Mouse (Mus musculus) stomach, embryonic 15.5 days (tissue): ENCODE data around the gene Cdh12. TPM values are rescaled to one million over a fixed set of nuclear protein-coding genes. Genes with fewer than 3 reads are reported as not detected.
"Not testable (repeated sequence)": the region's sequence is repeated elsewhere in the genome, so short reads cannot be mapped to it uniquely, and the experiment has no call there.

Experiments
- ATAC-seq: fragments of 200-750 bp; cut with Nextera tagmentation; 2 replicates; pipeline ENCODE4 v1.8.0; 2017; ENCODE audit warnings: low read depth, moderate number of reproducible peaks, moderate TSS enrichment; ENCODE audit not compliant: insufficient read depth, low FRiP score
- H3K27ac ChIP-seq: fragments of 300-500 bp; sonication (generic); 2 replicates; pipeline ENCODE4 v1.5.1; 2015; ENCODE audit warnings: mild to moderate bottlenecking, inconsistent platforms
- H3K27me3 ChIP-seq: fragments of 300-500 bp; sonication (generic); replicated peaks from 2 replicates; pipeline ENCODE4 v1.6.1; 2015; ENCODE audit warnings: inconsistent platforms
- H3K36me3 ChIP-seq: fragments of 300-500 bp; sonication (generic); 2 replicates; pipeline ENCODE4 v1.6.1; 2015; ENCODE audit warnings: inconsistent platforms
- H3K4me1 ChIP-seq: fragments of 300-500 bp; sonication (generic); 2 replicates; pipeline ENCODE4 v1.6.1; 2015; ENCODE audit warnings: inconsistent platforms
- H3K4me2 ChIP-seq: fragments of 300-500 bp; sonication (generic); 2 replicates; pipeline ENCODE4 v1.6.1; 2015; ENCODE audit warnings: mild to moderate bottlenecking, inconsistent platforms
- H3K4me3 ChIP-seq: fragments of 300-500 bp; sonication (generic); replicated peaks from 2 replicates; pipeline ENCODE4 v1.5.1; 2015; ENCODE audit warnings: inconsistent platforms
- H3K9ac ChIP-seq: fragments of 300-500 bp; sonication (generic); 2 replicates; pipeline ENCODE4 v1.6.1; 2015; ENCODE audit warnings: inconsistent platforms
- H3K9me3 ChIP-seq: fragments of 300-500 bp; sonication (generic); 2 replicates; pipeline ENCODE4 v1.6.1; 2016; ENCODE audit warnings: inconsistent platforms
- WGBS: fragments of 180-500 bp; shearing (Covaris S2); methylation state at CpG from one replicate; pipeline ENCODE4 v1.1.7; 2015; 5-methylcytosine and 5-hydroxymethylcytosine counted together
- polyA plus RNA-seq: library from polyadenylated mRNA; unstranded; fragments of >200 nt; fragmentation: Nextera tagmentation; extraction: Ambion mirVana; gene quantifications from 2 replicates; pipeline ENCODE4 v1.2.1, GENCODE M21; 2015

Cdh12 gene
- polyA plus RNA-seq, 1 experiment from 2014 or later, result 0.50 TPM

- H3K9ac ChIP-seq, H3K9me3 ChIP-seq, H3K4me3 ChIP-seq, H3K27ac ChIP-seq, H3K36me3 ChIP-seq, ATAC-seq, H3K4me1 ChIP-seq, H3K4me2 ChIP-seq, H3K27me3 ChIP-seq: not testable (repeated sequence)
- WGBS, result 79% methylated on average over 3 of the region's 3 CpGs
These were observed 156.7 kb downstream of the Cdh12 start for GRCm38 (mm10) chr15:20605751-20606150.

DNA sequence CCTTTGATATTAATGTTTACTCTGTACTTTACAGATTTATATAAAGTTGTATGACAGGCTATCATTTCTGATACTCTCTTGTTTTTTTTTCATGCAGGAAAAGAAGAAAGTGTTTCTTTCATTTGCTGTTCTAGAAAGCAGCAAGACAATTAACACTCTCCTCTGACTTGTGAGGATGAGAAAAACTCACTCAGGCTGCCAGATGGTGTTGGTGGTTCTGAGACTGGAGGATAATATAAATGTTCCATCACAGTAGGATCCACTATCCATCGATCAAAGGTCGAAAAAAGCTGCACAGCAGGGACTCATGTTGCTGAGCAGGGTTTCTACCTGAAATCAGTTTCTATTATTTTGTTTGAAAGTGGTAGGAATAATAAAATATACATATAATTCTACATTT, 185.5 kb downstream of the Cdh12 start:
- no peak for ATAC-seq
- Histone ChIP-seq H3K27ac (no peak overlapping the region), H3K9me3 (no peaks in the 10 kb centered on the region), H3K36me3 (no peaks in the 10 kb centered on the region), H3K9ac (no peak overlapping the region), H3K4me1 (no peaks in the 10 kb centered on the region), H3K27me3 (no peaks in the 10 kb centered on the region), H3K4me2 (no peak overlapping the region), H3K4me3 (no peak overlapping the region)
- WGBS, result 56% methylated on average over 2 of the region's 2 CpGs

GRCm38 (mm10) chr15:20639155-20639554, 190.1 kb downstream of the Cdh12 start:
- H3K9ac ChIP-seq, result no peak overlapping the region
- H3K27me3 ChIP-seq, result no peaks in the 10 kb centered on the region
- no peak overlapping the region for H3K27ac ChIP-seq
- WGBS, result 71% methylated on average over 2 of the region's 2 CpGs
- H3K4me3 ChIP-seq, result no peak overlapping the region
- no peaks in the 10 kb centered on the region for H3K4me1 ChIP-seq
- H3K9me3 ChIP-seq, result no peaks in the 10 kb centered on the region
- no peak overlapping the region for H3K4me2 ChIP-seq
- ATAC-seq, result no peak
- no peaks in the 10 kb centered on the region for H3K36me3 ChIP-seq

DNA sequence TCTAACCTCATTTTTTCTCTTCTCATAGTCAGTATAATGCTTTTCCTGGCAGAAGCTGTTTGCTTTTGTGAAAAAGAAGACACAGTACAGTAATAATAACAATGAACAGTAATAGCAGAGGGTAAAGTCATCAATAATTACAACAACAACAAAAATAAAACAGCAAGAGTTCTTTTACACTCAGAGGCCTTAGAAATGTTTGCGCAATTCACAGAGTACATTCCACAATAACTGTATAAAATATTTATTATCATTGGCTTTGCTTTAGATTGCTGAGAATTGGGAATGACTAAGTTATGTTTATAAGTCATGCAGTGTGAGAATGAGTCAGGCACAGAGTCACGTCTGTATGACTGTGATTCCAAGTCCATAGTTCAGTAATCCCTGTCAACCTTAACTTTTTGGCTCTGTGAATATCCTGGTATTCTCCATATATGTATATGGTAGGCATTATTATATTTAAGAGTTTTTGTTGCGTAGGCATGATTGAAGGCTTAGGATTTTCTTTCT, 193.9 kb downstream of the Cdh12 start:
- no peaks in the 10 kb centered on the region for H3K4me1 ChIP-seq
- WGBS, result 75% methylated on average over 3 of the region's 3 CpGs
- no peak overlapping the region for H3K4me2 ChIP-seq
- ATAC-seq, result no peak
- H3K27ac ChIP-seq, result no peak overlapping the region
- no peaks in the 10 kb centered on the region for H3K27me3 ChIP-seq
- H3K4me3 ChIP-seq, result no peak overlapping the region
- H3K36me3 ChIP-seq, result no peaks in the 10 kb centered on the region
- no peaks in the 10 kb centered on the region for H3K9me3 ChIP-seq
- no peak overlapping the region for H3K9ac ChIP-seq

GRCm38 (mm10) chr15:20660221-20660620, 211.2 kb downstream of the Cdh12 start:
- Histone ChIP-seq H3K36me3 (no peaks in the 10 kb centered on the region), H3K27me3 (no peaks in the 10 kb centered on the region), H3K9ac (no peak overlapping the region), H3K4me3 (no peak overlapping the region), H3K4me1 (no peaks in the 10 kb centered on the region), H3K9me3 (no peaks in the 10 kb centered on the region), H3K27ac (no peak overlapping the region), H3K4me2 (no peak overlapping the region)
- 76% methylated on average over 2 of the region's 2 CpGs for WGBS
- ATAC-seq, result no peak

DNA sequence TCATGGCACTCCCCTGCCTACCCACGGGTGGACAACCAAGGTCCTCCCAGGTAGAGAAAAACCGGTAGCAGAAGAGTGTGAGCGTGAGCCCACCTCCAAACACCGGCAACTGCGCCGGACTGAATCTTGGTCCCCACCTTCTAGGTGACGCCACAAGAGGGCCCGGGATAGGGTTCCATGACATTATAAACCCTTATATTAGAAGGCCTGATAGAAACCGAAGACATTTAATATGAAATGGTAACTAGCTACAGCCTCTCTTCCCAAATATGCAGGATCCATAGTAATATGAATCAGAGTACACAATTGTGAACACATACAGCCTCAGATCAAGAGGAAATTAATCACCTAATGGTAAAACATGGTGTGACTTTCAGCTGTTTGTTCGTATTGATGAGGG, 217.6 kb downstream of the Cdh12 start, which contains the start of gene Acot10:
Acot10 (minus strand) TSS at position 101 of the 400 bp plus-strand sequence.
- Histone ChIP-seq H3K4me3 (no peak within 1 kb of the TSS), H3K9ac (no peak within 1 kb of the TSS), H3K27me3 (no peaks in the 10 kb centered on the region), H3K4me1 (no peaks in the 10 kb centered on the region), H3K36me3 (no peaks in the 10 kb centered on the region), H3K4me2 (no peak within 1 kb of the TSS), H3K27ac (no peak within 1 kb of the TSS), H3K9me3 (no peaks in the 10 kb centered on the region)
- WGBS, result 91% methylated on average over 10 of the region's 10 CpGs
- ATAC-seq, result no peak

- no peaks in the 10 kb centered on the region for H3K27me3 ChIP-seq
- H3K4me3 ChIP-seq, result no peak overlapping the region
- H3K9me3 ChIP-seq, result no peaks in the 10 kb centered on the region
- H3K27ac ChIP-seq, result no peak overlapping the region
- ATAC-seq, result no peak
- H3K4me1 ChIP-seq, result no peaks in the 10 kb centered on the region
- H3K9ac ChIP-seq, result no peak overlapping the region
- no peak overlapping the region for H3K4me2 ChIP-seq
- no peaks in the 10 kb centered on the region for H3K36me3 ChIP-seq
These were observed 218.3 kb downstream of the Cdh12 start for GRCm38 (mm10) chr15:20667350-20667749.

GRCm38 (mm10) chr15:20667989-20668388, 218.9 kb downstream of the Cdh12 start:
- Histone ChIP-seq H3K4me1 (no peaks in the 10 kb centered on the region), H3K27ac (no peak overlapping the region), H3K9me3 (no peaks in the 10 kb centered on the region), H3K4me2 (no peak overlapping the region), H3K36me3 (no peaks in the 10 kb centered on the region), H3K9ac (no peak overlapping the region), H3K27me3 (no peaks in the 10 kb centered on the region), H3K4me3 (no peak overlapping the region)
- 67% methylated on average over 1 of the region's 1 CpGs for WGBS
- ATAC-seq, result no peak

DNA sequence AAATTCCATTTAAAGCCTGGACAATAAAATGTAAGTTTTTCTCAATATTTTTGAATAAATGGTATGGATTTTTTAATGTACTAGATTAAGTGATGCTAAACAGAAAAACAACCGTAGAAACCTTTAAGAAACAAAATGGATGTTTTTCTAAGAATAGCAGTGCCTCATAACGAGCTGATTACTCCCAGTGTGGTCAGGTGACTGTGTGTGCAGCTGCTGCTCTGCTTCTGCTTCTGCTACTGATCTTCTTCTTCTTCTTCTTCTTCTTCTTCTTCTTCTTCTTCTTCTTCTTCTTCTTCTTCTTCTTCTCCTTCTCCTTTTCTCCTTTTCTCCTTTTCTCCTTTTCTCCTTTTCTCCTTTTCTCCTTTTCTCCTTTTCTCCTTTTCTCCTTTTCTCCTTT, 220.4 kb downstream of the Cdh12 start:
- H3K9ac ChIP-seq, ATAC-seq, H3K27me3 ChIP-seq, H3K9me3 ChIP-seq, H3K4me1 ChIP-seq, H3K36me3 ChIP-seq, H3K4me3 ChIP-seq, H3K27ac ChIP-seq, H3K4me2 ChIP-seq: not testable (repeated sequence)
- 57% methylated on average over 2 of the region's 2 CpGs for WGBS

- H3K9me3 ChIP-seq, result no peaks in the 10 kb centered on the region
- no peak overlapping the region for H3K4me2 ChIP-seq
- no peak overlapping the region for H3K9ac ChIP-seq
- H3K4me3 ChIP-seq, result no peak overlapping the region
- H3K27ac ChIP-seq, result no peak overlapping the region
- no peak for ATAC-seq
- 73% methylated on average over 2 of the region's 2 CpGs for WGBS
- no peaks in the 10 kb centered on the region for H3K4me1 ChIP-seq
- H3K27me3 ChIP-seq, result no peaks in the 10 kb centered on the region
- no peaks in the 10 kb centered on the region for H3K36me3 ChIP-seq
These were observed 233.7 kb downstream of the Cdh12 start for GRCm38 (mm10) chr15:20682719-20683118.

- no peaks in the 10 kb centered on the region for H3K27me3 ChIP-seq
- no peak for ATAC-seq
- no peak overlapping the region for H3K4me3 ChIP-seq
- H3K36me3 ChIP-seq, result no peaks in the 10 kb centered on the region
- 83% methylated on average over 5 of the region's 5 CpGs for WGBS
- no peak overlapping the region for H3K9ac ChIP-seq
- no peak overlapping the region for H3K4me2 ChIP-seq
- no peak overlapping the region for H3K27ac ChIP-seq
- no peaks in the 10 kb centered on the region for H3K9me3 ChIP-seq
- H3K4me1 ChIP-seq, result no peaks in the 10 kb centered on the region
These were observed 235.1 kb downstream of the Cdh12 start for GRCm38 (mm10) chr15:20684200-20684599.

DNA sequence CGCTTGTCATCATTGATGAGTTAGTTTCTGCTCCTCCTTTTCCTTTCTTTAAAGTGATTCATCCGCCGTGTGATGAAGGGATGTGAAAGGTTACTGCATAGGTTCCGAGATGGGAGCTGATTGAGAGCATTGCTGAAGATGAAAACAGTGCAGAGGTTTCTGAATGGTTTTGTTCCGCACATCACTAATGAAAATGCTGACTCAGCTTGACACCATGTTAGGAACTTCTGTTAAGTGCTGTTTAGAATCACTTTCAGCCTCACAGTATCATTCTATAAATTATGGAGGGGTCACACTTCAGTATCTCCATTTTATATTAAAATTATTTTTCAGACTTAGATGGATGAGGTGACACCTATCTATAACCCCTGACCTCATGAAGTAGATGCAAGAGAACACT, 247.2 kb downstream of the Cdh12 start:
- H3K36me3 ChIP-seq, result no peaks in the 10 kb centered on the region
- H3K4me1 ChIP-seq, result no peaks in the 10 kb centered on the region
- no peak overlapping the region for H3K4me2 ChIP-seq
- H3K27ac ChIP-seq, result no peak overlapping the region
- WGBS, result 65% methylated on average over 5 of the region's 5 CpGs
- no peak overlapping the region for H3K4me3 ChIP-seq
- ATAC-seq, result no peak
- H3K9me3 ChIP-seq, result no peaks in the 10 kb centered on the region
- no peak overlapping the region for H3K9ac ChIP-seq
- no peaks in the 10 kb centered on the region for H3K27me3 ChIP-seq

GRCm38 (mm10) chr15:20711859-20712258, 262.8 kb downstream of the Cdh12 start:
- H3K4me2 ChIP-seq, result no peak overlapping the region
- H3K36me3 ChIP-seq, result no peaks in the 10 kb centered on the region
- H3K9ac ChIP-seq, result no peak overlapping the region
- 80% methylated on average over 4 of the region's 4 CpGs for WGBS
- H3K27ac ChIP-seq, result no peak overlapping the region
- no peaks in the 10 kb centered on the region for H3K27me3 ChIP-seq
- no peaks in the 10 kb centered on the region for H3K4me1 ChIP-seq
- no peak for ATAC-seq
- no peaks in the 10 kb centered on the region for H3K9me3 ChIP-seq
- H3K4me3 ChIP-seq, result no peak overlapping the region
